Mouse (Mus musculus) stomach, embryonic 16.5 days (tissue): Measurements from ENCODE around the gene Drg2. TPM values are rescaled to one million over a fixed set of nuclear protein-coding genes. Genes with fewer than 3 reads are reported as not detected.

Experiments
- ATAC-seq: fragments of 200-750 bp; cut with Nextera tagmentation; 2 replicates; pipeline ENCODE4 v1.8.0; 2017; ENCODE audit warnings: moderate number of reproducible peaks, moderate TSS enrichment; ENCODE audit not compliant: insufficient read depth, low FRiP score
- H3K27ac ChIP-seq: fragments of 300-500 bp; sonication (generic); 2 replicates; pipeline ENCODE4 v1.5.1; 2014; ENCODE audit warnings: low read length
- H3K27me3 ChIP-seq: fragments of 300-500 bp; sonication (generic); 2 replicates; pipeline ENCODE4 v1.6.1; 2014; ENCODE audit warnings: low read length, control low read depth, mixed read lengths; ENCODE audit not compliant: control insufficient read depth, insufficient read depth
- H3K36me3 ChIP-seq: fragments of 300-500 bp; sonication (generic); 2 replicates; pipeline ENCODE4 v1.6.1; 2014; ENCODE audit warnings: low read length; ENCODE audit not compliant: control insufficient read depth, insufficient read depth
- H3K4me1 ChIP-seq: fragments of 300-500 bp; sonication (generic); 2 replicates; pipeline ENCODE4 v1.6.1; 2014; ENCODE audit warnings: low read length, control low read depth, mixed read lengths; ENCODE audit not compliant: control insufficient read depth, insufficient read depth
- H3K4me2 ChIP-seq: fragments of 300-500 bp; sonication (generic); 2 replicates; pipeline ENCODE4 v1.6.1; 2014; ENCODE audit warnings: low read depth, low read length, mixed read lengths
- H3K4me3 ChIP-seq: fragments of 300-500 bp; sonication (generic); replicated peaks from 2 replicates; pipeline ENCODE4 v1.5.1; 2014; ENCODE audit warnings: mild to moderate bottlenecking, low read length
- H3K9ac ChIP-seq: fragments of 300-500 bp; sonication (generic); 2 replicates; pipeline ENCODE4 v1.6.1; 2014; ENCODE audit warnings: low read length
- H3K9me3 ChIP-seq: fragments of 300-500 bp; sonication (generic); replicated peaks from 2 replicates; pipeline ENCODE4 v1.6.1; 2016; ENCODE audit warnings: low read length, control low read depth; ENCODE audit not compliant: control insufficient read depth
- WGBS: fragments of 180-500 bp; shearing (Covaris S2); extraction: QIAGEN DNeasy Blood & Tissue Kit; methylation state at CpG from one replicate; pipeline ENCODE4 v1.1.7; 2014; 5-methylcytosine and 5-hydroxymethylcytosine counted together
- polyA plus RNA-seq: library from polyadenylated mRNA; unstranded; fragments of >200 nt; fragmentation: Nextera tagmentation; extraction: Ambion mirVana; gene quantifications from 2 replicates; pipeline ENCODE4 v1.2.1, GENCODE M21; 2015

The Drg2 gene
- polyA plus RNA-seq = 84.7 and 92.2 TPM in 2 replicates

GRCm38 (mm10) chr11:60454080-60454744, at the start of gene Drg2:
Drg2 (plus strand) TSS chr11:60454591.
- no peaks in the 10 kb centered on the region for H3K9me3 ChIP-seq
- 5% methylated on average over 27 of the region's 27 CpGs for WGBS

DNA sequence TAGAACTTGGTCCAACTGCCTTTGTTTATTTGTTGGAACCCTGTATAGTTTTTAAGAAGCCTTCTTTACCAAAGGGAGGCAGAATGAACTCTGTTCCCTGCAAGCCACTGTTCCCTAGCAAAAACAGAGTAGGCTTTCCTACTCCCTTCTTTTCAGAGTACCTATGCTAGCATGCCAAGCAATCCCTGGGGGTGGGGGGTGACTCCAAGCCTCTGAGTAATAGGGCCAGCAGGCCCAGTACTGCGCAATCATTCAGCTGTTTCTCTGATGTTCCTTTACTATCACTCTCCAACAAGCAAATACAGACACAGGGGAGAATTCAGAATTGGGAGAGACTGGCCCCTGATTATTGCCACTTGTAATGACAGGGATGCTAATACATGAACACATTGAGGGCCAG, 47.8 kb upstream of the Drg2 start:
- Histone ChIP-seq H3K36me3 (peaks cover 31% of the 10 kb centered on the region), H3K9ac (no peak overlapping the region), H3K9me3 (no peaks in the 10 kb centered on the region), H3K27me3 (no peaks in the 10 kb centered on the region), H3K4me1 (no peaks in the 10 kb centered on the region), H3K4me3 (no peak overlapping the region), H3K4me2 (no peak overlapping the region), H3K27ac (no peak overlapping the region)
- 95% methylated on average over 1 of the region's 1 CpGs for WGBS
- ATAC-seq = no peak

More at GRCm38 (mm10) chr11:60454080-60454744, at the start of gene Drg2:
- Histone ChIP-seq H3K27ac (peak within 1 kb of the TSS; percentile 58), H3K27me3 (no peaks in the 10 kb centered on the region), H3K9ac (peak within 1 kb of the TSS; percentile 81), H3K36me3 (no peaks in the 10 kb centered on the region; the same call in 1 of the 2 replicates), H3K4me2 (peak within 1 kb of the TSS; percentile 73), H3K4me1 (peaks cover 6% of the 10 kb centered on the region), H3K4me3 (peak within 1 kb of the TSS; percentile 75)
- ATAC-seq = peak; percentile 95

DNA sequence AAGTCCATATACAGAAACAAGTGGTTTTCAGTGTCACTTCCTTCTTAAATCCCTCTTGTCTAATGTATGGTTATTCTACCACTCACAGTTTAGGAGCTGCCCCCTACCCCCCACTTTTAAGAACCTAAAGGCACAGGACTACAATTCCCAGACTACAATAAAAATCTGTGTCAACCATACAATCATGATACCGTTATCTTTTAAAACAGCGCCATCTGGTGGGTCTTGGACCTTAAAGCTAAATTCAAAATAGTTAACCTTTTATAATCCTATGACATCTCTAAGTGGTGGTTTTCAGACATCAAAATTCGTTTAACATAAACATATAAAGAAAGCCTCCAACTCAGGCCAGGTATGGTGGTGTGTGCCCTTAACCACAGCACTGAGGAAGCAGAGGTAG, 42.2 kb upstream of the Drg2 start:
- H3K4me3 ChIP-seq = no peak overlapping the region
- ATAC-seq = no peak

DNA sequence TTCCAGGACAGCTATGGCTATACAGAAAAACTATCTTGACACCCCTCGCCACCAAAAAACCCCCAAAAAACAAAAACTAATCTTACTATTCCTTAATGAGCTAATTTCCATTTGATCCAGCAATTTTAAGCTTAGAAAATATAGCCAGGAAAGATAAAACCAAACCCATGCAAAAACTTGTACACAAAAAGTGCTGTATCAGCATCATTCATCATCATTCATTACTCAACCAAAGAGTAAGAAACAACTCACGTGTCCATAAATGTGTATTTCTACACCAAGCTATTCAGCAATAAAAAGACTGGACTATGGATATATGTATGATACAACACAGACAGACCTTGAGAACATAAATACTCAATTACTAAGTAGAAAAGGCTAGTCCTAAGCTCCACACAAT, 41.5 kb upstream of the Drg2 start:
- peaks cover 5% of the 10 kb centered on the region; the same call in 1 of the 2 replicates for H3K4me1 ChIP-seq
- H3K27ac ChIP-seq = no peak overlapping the region
- H3K9me3 ChIP-seq = no peaks in the 10 kb centered on the region
- H3K4me2 ChIP-seq = no peak overlapping the region
- WGBS = 84% methylated on average over 2 of the region's 2 CpGs
- 0 out of 2 replicates have a peak, but pooled peaks cover 5% of the 10 kb centered on the region for H3K36me3 ChIP-seq
- H3K9ac ChIP-seq = no peak overlapping the region
- H3K4me3 ChIP-seq = no peak overlapping the region
- ATAC-seq = no peak
- H3K27me3 ChIP-seq = no peaks in the 10 kb centered on the region

More for the DNA sequence above, 42.2 kb upstream of the Drg2 start:
- H3K27me3 ChIP-seq = no peaks in the 10 kb centered on the region
- 9% methylated on average over 3 of the region's 3 CpGs for WGBS
- H3K4me2 ChIP-seq = no peak overlapping the region
- peaks cover 7% of the 10 kb centered on the region; the same call in 1 of the 2 replicates for H3K36me3 ChIP-seq
- H3K27ac ChIP-seq = no peak overlapping the region
- H3K9ac ChIP-seq = no peak overlapping the region
- no peaks in the 10 kb centered on the region for H3K9me3 ChIP-seq
- peaks cover 5% of the 10 kb centered on the region; the same call in 1 of the 2 replicates for H3K4me1 ChIP-seq

DNA sequence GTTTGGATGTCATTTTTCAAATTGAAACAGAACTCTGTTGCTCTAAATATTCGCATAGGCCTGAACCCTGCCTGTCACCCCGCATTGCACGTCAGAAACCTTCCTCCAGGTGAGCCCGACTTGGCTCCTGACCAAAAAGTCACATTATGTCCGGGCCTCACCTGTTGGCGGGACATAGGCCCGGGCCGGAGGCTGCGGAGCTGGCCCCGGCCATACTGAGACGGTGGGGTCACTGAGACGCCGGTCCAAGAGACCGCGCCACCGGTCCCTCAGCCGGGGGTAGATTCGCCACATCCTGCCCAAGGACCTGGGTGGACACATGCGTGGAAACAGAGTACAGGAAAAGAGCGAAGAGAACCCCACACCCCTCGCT, 37.8 kb upstream of the Drg2 start:
- Histone ChIP-seq H3K4me1 (peaks cover 17% of the 10 kb centered on the region), H3K9me3 (no peaks in the 10 kb centered on the region), H3K4me3 (peak overlapping the region; percentile 93), H3K4me2 (peak overlapping the region; percentile 78), H3K36me3 (no peaks in the 10 kb centered on the region), H3K9ac (peak overlapping the region; percentile 81), H3K27ac (peak overlapping the region; percentile 72), H3K27me3 (no peaks in the 10 kb centered on the region)
- ATAC-seq = peak; percentile 43
- under 1% methylated on average over 21 of the region's 21 CpGs for WGBS

DNA sequence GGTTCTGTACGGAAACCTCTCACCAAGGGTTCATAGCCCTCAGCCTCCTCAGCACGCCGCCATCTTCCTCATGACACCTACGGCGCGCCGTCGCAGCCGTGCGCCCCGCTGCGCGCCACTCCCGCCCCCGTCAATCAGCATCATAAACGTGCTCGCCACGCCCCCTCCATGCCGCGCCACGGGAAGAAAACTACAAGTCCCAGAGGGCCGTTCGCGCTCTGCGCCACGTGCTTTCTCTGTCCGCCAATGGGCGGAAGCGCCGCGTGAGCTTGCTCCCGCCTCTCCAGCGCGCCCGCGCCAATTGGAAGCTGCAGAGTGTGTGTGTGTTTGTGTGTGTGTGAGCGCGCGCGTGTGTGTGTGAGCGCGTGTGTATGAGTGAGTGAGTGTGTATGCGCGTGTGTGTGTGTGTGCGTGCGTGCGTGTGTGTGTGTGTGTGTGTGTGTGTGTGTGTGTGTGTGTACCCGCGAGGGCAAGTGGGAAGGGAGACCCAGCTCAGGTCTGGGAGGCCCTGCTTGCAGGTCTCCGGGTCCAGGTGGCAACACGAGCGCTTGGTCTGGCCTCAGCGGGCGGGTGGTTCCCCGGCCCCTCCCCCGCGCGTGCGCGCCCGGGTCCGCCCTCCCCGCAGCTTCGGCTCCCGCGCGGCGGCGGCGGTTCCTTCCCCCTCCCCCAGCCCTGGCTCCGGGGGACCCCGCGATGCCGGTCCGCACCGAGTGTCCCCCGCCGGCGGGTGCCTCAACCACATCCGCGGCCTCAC, 37.3 kb upstream of the Drg2 start, which contains the start of gene Gid4:
Gene Gid4, plus strand, starts transcription at position 183 of the 754 bp plus-strand sequence.
- peak within 1 kb of the TSS; percentile 93 for H3K4me3 ChIP-seq
- H3K9ac ChIP-seq = peak within 1 kb of the TSS; percentile 96
- peak within 1 kb of the TSS; percentile 86 for H3K27ac ChIP-seq
- WGBS = under 1% methylated on average over 79 of the region's 81 CpGs
- H3K4me2 ChIP-seq = peak within 1 kb of the TSS; percentile 78
- no peaks in the 10 kb centered on the region for H3K9me3 ChIP-seq
- peaks cover 17% of the 10 kb centered on the region for H3K4me1 ChIP-seq
- no peaks in the 10 kb centered on the region for H3K27me3 ChIP-seq
- ATAC-seq = peak; percentile 96
- H3K36me3 ChIP-seq = no peaks in the 10 kb centered on the region

DNA sequence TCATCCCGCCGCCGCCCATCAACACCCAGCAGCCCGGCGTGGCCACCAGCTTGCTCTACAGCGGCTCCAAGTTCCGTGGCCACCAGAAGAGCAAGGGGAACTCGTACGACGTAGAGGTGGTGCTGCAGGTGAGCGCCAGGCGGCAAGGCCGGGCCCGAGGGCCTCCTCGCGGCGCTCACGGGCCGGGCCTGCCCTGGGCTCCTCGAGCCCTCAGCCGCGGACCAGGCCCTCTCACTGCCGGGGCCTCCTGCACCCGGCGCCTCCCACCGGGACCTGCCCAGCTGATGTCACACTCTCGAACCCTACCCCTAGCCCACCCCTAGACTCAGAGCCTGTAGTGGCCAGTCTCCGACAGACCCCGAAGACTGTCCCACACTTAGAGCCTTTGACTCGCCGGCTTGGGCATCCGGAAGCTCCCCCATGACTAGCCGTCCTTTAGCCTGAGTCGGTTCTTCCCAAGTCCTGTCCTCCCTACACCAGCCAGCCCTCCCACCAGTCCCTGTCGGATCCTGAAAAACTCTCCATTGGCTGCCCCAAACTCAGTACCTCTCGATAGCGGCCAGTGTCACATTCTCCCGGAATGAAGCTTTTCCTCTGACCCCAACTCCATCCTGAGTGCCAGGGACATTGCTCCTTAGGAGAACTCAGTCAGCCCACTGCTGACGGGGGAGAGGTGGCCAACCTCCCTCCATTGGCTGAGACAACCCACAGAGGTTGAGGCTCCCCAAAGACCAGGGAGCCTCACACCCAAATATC, 36.5 kb upstream of the Drg2 start, which contains the start of gene Atpaf2:
Gene Atpaf2, minus strand, starts transcription at position 741 of the 756 bp plus-strand sequence.
- 0% methylated on average over 39 of the region's 39 CpGs for WGBS

GRCm38 (mm10) chr11:60418473-60418803, 36.0 kb upstream of the Drg2 start:
- peak overlapping the region; percentile 96 for H3K9ac ChIP-seq
- H3K36me3 ChIP-seq = no peaks in the 10 kb centered on the region
- 10% methylated on average over 6 of the region's 6 CpGs for WGBS
- peak overlapping the region; percentile 93 for H3K4me3 ChIP-seq
- H3K9me3 ChIP-seq = no peaks in the 10 kb centered on the region
- H3K27me3 ChIP-seq = no peaks in the 10 kb centered on the region
- no peak for ATAC-seq
- no peak overlapping the region for H3K27ac ChIP-seq
- H3K4me1 ChIP-seq = peaks cover 17% of the 10 kb centered on the region
- H3K4me2 ChIP-seq = peak overlapping the region; percentile 67

More for the DNA sequence above, 36.5 kb upstream of the Drg2 start, which contains the start of gene Atpaf2:
- H3K9ac ChIP-seq = peak within 1 kb of the TSS; percentile 96
- no peaks in the 10 kb centered on the region for H3K9me3 ChIP-seq
- peak within 1 kb of the TSS; percentile 67 for H3K4me2 ChIP-seq
- H3K27ac ChIP-seq = peak within 1 kb of the TSS; percentile 86
- H3K36me3 ChIP-seq = no peaks in the 10 kb centered on the region
- ATAC-seq = peak; percentile 16
- no peaks in the 10 kb centered on the region for H3K27me3 ChIP-seq
- peak within 1 kb of the TSS; percentile 93 for H3K4me3 ChIP-seq
- peaks cover 17% of the 10 kb centered on the region for H3K4me1 ChIP-seq
